Mouse (Mus musculus): ENCODE data around the gene Sf1.

DNA sequence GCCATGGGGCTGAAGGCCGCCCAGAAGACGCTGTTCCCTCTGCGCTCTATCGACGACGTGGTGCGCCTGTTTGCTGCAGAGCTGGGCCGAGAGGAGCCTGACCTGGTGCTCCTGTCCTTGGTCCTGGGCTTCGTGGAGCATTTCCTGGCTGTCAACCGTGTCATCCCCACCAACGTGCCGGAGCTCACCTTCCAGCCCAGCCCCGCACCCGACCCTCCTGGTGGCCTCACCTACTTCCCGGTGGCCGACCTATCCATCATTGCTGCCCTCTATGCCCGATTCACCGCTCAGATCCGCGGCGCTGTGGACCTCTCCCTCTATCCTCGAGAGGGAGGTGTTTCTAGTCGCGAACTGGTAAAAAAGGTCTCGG is 28.0 kb upstream of the Sf1 start:
- TF ChIP-seq CTCF (IDR thresholded peaks at IDR 0.05; ENCODE audit: low read depth, low read length) (no peak), POLR2A (IDR thresholded peaks at IDR 0.05; ENCODE audit: insufficient read depth, low read length) (no peak), EP300 (IDR thresholded peaks at IDR 0.05; ENCODE audit: insufficient read depth, low read depth, low read length) (no peak)
